Mouse (Mus musculus) bone marrow macrophage, adult 2 months (primary cell): Measurements from ENCODE around the gene Rasgef1b. TPM values are rescaled to one million over a fixed set of nuclear protein-coding genes. Genes with fewer than 3 reads are reported as not detected.

Experiments used
- H3K27ac ChIP-seq: 2 replicates; pipeline ENCODE4 v1.5.1; 2012; ENCODE audit warnings: low read depth, low read length; ENCODE audit not compliant: insufficient read depth
- H3K4me1 ChIP-seq: 2 replicates; pipeline ENCODE4 v1.6.1; 2012; ENCODE audit warnings: low read length; ENCODE audit not compliant: control insufficient read depth, insufficient read depth
- H3K4me3 ChIP-seq: 2 replicates; pipeline ENCODE4 v1.5.1; 2012; ENCODE audit warnings: mild to moderate bottlenecking, low read length, moderate library complexity; ENCODE audit not compliant: insufficient read depth
- CTCF ChIP-seq: IDR thresholded peaks from 2 replicates; pipeline ENCODE4 v1.5.1; 2012; ENCODE audit warnings: low read depth, mild to moderate bottlenecking, low read length, moderate library complexity
- POLR2A ChIP-seq: IDR thresholded peaks from 2 replicates; pipeline ENCODE4 v1.6.1; 2012; ENCODE audit warnings: mild to moderate bottlenecking, low read depth, low read length, borderline replicate concordance
- polyA plus RNA-seq: library from polyadenylated mRNA; stranded (reverse); fragments of >200 nt; gene quantifications from 2 replicates; pipeline ENCODE4 v1.2.4, GENCODE M21; 2012; ENCODE audit not compliant: missing spikeins, insufficient read depth, insufficient read length

The Rasgef1b gene
- polyA plus RNA-seq, 1 experiment: 46.5 TPM

DNA sequence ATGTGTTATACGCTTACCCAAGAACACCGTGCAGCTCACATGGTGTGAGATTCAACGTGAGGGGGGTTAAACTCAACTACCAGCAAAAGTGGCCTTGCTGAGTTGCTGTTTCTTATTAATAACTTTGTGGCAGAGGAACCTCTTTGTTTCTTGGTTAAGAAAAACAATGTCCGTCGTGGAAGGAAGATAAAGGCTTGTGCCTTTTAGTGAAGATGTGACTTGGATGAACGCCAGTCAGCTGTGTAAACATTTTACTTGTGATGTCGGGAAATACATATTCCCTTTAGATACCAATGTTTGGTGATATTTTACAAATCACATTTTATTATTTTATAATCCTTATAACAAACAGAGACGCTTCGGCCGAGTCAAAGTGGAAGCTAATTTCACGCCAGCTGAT lies 231.0 kb downstream of the Rasgef1b start:
- Histone ChIP-seq H3K27ac (no peak overlapping the region), H3K4me3 (no peak overlapping the region), H3K4me1 (peaks cover 12% of the 10 kb centered on the region)
- TF ChIP-seq POLR2A (no peak), CTCF (no peak)

DNA sequence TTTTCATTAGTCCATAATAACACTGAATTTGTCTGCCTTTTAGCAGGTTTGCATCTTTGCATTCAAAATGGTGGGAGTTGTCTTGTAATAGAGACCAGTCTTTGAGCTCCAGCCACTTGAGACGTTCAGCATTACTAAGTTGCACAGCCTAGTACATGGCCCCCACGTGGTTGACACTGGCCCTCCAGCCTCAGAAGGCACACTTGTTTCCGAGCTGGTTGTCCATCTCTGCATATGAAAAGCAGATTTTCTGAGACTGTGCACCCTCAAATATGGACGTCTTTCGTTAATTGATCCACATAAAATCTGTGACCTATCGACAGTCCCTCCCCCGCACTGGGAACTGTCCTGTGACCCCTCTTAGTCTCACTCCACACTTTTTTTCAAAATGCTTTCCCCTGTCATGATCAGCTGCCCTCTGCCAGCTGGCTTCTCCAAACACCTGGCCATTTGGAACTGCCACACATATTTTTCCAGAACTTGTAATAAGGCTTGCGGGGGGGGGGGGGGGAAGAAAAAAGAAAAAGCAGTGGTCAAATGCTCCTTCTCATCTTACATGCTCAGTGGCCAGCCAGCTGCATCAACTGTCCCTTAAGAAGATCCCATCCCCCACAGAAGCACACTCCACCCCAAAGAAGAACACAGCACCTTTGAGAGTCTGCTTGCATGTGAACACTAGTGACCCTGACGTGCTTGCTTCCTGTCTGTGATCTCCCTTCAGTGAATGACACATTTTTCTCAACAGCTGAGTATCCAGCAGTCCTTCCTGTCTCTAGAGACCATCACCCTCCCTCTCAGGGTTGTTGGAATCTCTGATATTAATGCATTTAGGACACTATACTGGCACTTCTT lies 231.7 kb downstream of the Rasgef1b start:
- H3K27ac ChIP-seq: no peak overlapping the region

DNA sequence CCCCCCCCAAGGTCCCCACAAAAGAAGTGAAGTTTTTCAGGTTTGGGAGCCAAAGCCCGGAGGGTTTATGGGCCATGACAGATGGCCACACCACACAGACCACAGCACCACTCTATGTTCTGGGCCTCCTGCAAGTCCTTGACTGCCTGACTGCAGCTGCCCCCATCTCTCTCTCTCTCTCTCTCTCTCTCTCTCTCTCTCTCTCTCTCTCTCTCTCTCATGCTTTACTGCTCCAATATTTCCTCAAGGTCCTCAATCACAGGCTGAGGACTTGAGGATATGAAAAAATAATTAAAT lies 232.8 kb downstream of the Rasgef1b start:
- no peak overlapping the region for H3K27ac ChIP-seq

More for the DNA sequence above, 231.7 kb downstream of the Rasgef1b start:
- TF ChIP-seq POLR2A (no peak), CTCF (no peak)
- Histone ChIP-seq H3K4me3 (no peak overlapping the region), H3K4me1 (peaks cover 12% of the 10 kb centered on the region)

DNA sequence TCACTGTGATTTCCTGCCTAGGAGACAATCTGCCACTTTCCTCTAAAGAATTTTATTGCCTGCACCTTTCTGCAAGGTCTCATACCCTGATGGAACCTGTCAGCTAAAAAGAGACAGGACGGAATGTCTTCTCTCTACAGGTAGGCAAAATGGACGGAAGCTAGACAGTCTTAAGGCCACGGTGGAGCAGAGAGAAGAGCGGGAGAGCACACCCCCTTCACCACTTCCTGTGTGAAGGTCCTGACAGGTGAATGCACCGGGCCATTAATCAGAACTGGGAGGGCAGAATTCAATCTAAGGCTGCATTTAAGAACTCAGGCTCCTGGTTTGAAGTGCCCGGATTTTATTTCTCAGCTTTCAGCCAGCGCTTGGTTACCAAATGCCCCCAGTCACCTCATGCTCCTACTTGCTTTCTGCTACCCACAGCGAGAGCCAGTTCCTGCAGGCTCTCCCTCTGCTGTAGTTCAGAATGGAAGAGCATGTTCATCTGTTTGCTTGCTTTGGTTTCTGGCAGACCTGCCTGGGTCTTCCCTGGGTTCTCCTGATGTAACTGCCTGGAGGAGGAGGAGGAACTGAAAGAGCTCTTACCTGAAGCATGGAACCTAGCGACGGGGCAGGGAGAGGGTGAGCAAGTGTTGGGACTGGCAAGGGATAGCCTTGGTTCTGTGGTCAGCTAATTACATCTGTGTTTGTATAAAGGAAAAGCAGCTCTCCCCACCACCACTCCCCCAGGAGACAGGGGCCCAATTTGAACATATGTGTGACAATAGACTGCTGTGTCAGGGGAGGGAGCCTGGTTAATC lies 233.3 kb downstream of the Rasgef1b start:
- Histone ChIP-seq H3K4me1 (peaks cover 12% of the 10 kb centered on the region), H3K27ac (no peak overlapping the region), H3K4me3 (no peak overlapping the region)
- TF ChIP-seq POLR2A: no peak
- no peak for TF ChIP-seq CTCF

More for the DNA sequence above, 232.8 kb downstream of the Rasgef1b start:
- TF ChIP-seq POLR2A (no peak), CTCF (no peak)
- Histone ChIP-seq H3K4me1 (peaks cover 12% of the 10 kb centered on the region), H3K4me3 (no peak overlapping the region)

DNA sequence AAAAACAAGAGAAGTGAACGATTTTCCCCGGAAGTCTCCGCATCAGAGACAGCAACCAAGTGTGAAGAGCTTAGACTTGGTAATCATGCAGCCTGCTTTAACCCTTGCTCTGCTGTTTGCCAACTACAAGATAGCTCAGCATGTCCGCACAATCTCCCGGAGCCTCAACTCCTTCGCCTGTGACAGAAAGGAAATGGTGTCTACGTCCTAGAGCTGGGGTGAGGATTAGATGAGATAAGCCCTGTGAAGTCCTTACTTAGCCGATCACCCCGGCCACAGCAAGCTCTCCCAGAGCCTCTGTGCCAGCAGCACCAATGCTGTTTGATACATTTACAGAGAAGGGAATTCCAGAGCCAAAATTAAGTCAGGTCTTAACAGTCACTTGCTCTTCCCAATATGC lies 235.0 kb downstream of the Rasgef1b start:
- Histone ChIP-seq H3K4me1 (peaks cover 7% of the 10 kb centered on the region), H3K4me3 (no peak overlapping the region), H3K27ac (no peak overlapping the region)
- TF ChIP-seq CTCF (no peak), POLR2A (no peak)

DNA sequence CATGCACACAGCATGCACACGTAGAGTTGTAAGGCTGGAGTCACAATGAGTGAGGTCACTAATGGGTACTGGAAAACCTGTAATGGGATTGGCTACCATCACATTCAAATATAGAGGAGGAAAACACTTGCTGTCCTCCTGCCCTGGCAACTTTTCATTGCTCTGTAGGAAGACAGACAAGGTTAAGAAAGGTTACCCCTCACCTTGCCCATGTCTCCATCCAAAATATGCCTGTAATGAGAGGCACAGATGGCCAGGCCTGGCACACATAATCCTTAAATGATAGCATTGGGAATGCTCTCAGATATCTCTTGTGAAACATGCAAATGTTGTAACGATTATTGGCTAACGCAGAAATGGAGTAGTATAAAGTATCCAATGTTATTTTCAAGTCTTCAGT lies 235.8 kb downstream of the Rasgef1b start:
- H3K4me3 ChIP-seq: no peak overlapping the region
- H3K27ac ChIP-seq: no peak overlapping the region
- no peak for TF ChIP-seq CTCF
- TF ChIP-seq POLR2A: no peak
- peaks cover 15% of the 10 kb centered on the region for H3K4me1 ChIP-seq

DNA sequence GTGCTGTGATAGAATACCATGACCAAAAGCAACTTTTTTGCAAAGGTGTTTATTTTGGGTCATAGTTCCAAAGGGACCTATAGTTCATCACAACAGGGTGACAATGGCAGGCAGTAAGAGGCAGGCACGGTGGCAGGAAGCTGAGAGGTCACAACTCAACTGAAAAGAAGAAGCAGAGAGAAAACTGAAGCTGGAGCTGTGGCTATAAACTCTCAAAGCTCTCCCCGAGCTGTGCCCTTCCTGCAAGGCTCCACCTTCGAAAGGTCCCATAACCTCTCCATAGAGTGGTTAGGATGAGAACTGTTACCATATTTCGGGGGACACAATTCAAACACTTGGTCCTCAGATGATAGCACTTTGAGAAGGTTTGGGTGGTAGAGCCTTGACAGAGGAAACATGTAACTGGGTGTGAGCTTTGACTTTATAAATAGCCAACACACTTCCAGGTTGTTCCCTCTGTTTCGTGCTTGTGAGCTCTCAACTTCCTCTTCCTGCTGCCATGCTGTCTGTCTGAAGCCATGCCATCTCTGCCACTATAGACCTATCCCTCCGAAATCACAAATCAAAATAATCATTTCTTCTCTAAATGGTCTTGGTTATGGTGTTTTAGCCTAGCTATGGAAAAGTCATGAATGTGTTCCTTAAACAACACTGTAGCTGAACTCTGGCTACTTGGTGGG lies 240.2 kb downstream of the Rasgef1b start:
- Histone ChIP-seq H3K4me1 (peaks cover 23% of the 10 kb centered on the region), H3K4me3 (no peak overlapping the region), H3K27ac (peak overlapping the region; percentile 57)
- TF ChIP-seq CTCF (no peak), POLR2A (no peak)

DNA sequence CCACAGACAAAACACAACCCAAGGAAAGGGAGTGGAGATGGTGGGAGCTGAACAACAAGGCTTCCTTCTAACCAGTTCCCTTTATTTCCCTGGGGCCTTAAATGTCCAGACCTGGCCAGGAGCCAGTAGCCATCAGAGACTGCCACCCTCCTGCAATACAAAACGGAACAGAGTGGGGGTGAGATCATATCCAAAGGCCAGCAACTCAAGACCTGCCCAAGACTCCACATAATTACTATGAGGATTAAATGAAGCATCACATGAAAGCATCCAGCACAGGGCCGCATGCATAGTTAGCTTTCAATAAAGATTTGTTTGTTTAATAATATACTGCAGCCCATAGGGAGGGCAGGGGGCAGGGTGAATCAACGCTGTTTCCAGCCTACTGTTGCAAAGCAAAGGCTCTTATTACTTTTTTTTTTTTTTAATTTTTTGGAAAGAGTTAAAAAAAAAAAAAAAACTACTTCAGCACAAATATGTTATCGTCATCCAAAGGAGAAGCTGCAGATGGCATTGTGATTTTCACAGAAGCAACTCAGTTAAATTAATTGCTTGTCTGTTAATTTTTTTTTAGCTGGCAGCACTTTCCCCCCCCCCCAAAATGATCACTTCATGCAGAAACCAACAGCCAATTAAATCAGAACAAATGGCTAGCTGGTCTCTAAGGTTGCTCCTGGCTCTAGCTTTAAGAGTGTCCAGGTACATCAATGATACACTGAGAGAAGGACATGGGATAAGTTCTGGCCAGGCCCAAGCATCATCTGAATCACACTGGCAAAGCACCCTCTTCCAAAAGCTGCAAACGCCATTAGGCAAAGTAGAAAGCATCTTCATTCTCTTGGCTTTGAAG lies 241.6 kb downstream of the Rasgef1b start:
- Histone ChIP-seq H3K4me3 (no peak overlapping the region), H3K4me1 (peaks cover 23% of the 10 kb centered on the region), H3K27ac (peak overlapping the region; percentile 24; the same call in 1 of the 2 replicates)
- TF ChIP-seq POLR2A (no peak), CTCF (no peak)

DNA sequence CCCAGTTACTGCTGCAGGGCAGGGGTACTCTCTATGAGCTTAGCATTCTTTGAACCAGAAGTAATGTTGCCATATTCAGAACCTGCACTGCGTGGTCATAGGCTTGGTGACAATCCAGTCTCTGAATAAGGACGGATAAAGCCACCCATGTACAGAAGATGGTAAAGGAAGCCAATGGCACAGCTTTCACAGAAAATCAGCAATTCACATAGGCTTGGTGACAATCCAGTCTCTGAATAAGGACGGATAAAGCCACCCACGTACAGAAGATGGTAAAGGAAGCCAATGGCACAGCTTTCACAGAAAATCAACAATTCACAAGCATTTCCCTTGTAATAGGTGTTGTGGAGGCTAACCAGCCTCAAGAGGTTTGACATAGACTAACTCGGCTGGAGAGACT lies 245.7 kb downstream of the Rasgef1b start:
- no peak for TF ChIP-seq POLR2A
- no peak for TF ChIP-seq CTCF
- Histone ChIP-seq H3K4me1 (peaks cover 11% of the 10 kb centered on the region), H3K4me3 (no peak overlapping the region), H3K27ac (no peak overlapping the region)
